Mouse (Mus musculus) hindbrain, embryonic 11.5 days (tissue): ENCODE results near the gene Podnl1. TPM values are rescaled to one million over a fixed set of nuclear protein-coding genes. Genes with fewer than 3 reads are reported as not detected.
A peak's percentile ranks its signal among the peaks of the same experiment; 100 is the strongest.

ENCODE experiments used
- ATAC-seq: fragments of 200-750 bp; cut with Nextera tagmentation; 2 replicates; pipeline ENCODE4 v1.8.0; 2017; ENCODE audit warnings: mild to moderate bottlenecking, moderate TSS enrichment, moderate library complexity; ENCODE audit not compliant: low FRiP score
- DNase-seq: peaks from one replicate; pipeline ENCODE4 v3.0.0-alpha.2; 2015; ENCODE audit warnings: low spot score
- H3K27ac ChIP-seq: fragments of 300-500 bp; sonication (generic); 2 replicates; pipeline ENCODE4 v1.5.1; 2014; ENCODE audit warnings: mild to moderate bottlenecking, low read depth, low read length
- H3K27me3 ChIP-seq: fragments of 300-500 bp; sonication (generic); 2 replicates; pipeline ENCODE4 v1.6.1; 2014; ENCODE audit warnings: mild to moderate bottlenecking, low read length, moderate library complexity, mixed read lengths; ENCODE audit not compliant: control insufficient read depth, insufficient read depth
- H3K36me3 ChIP-seq: fragments of 300-500 bp; sonication (generic); 2 replicates; pipeline ENCODE4 v1.6.1; 2014; ENCODE audit warnings: mild to moderate bottlenecking, low read length, moderate library complexity, mixed read lengths; ENCODE audit not compliant: control insufficient read depth, insufficient read depth
- H3K4me1 ChIP-seq: fragments of 300-500 bp; sonication (generic); replicated peaks from 2 replicates; pipeline ENCODE4 v1.6.1; 2014; ENCODE audit warnings: low read length, mixed read lengths; ENCODE audit not compliant: control insufficient read depth, insufficient read depth
- H3K4me2 ChIP-seq: fragments of 300-500 bp; sonication (generic); replicated peaks from 2 replicates; pipeline ENCODE4 v1.6.1; 2014; ENCODE audit warnings: mild to moderate bottlenecking, low read depth, low read length
- H3K4me3 ChIP-seq: fragments of 300-500 bp; sonication (generic); 2 replicates; pipeline ENCODE4 v1.5.1; 2014; ENCODE audit warnings: low read depth, low read length
- H3K9ac ChIP-seq: fragments of 300-500 bp; sonication (generic); 2 replicates; pipeline ENCODE4 v1.6.1; 2014; ENCODE audit warnings: low read depth, low read length
- H3K9me3 ChIP-seq: fragments of 300-500 bp; sonication (generic); 2 replicates; pipeline ENCODE4 v1.6.1; 2016; ENCODE audit warnings: low read length; ENCODE audit not compliant: control insufficient read depth
- WGBS: fragments of 180-500 bp; shearing (Covaris S2); extraction: QIAGEN DNeasy Blood & Tissue Kit; methylation state at CpG from one replicate; pipeline ENCODE4 v1.1.7; 2014; 5-methylcytosine and 5-hydroxymethylcytosine counted together
- polyA plus RNA-seq: library from polyadenylated mRNA; unstranded; fragments of >200 nt; fragmentation: Nextera tagmentation; extraction: Ambion mirVana; gene quantifications from 2 replicates; pipeline ENCODE4 v1.2.1, GENCODE M21; 2014

Podnl1 gene
- polyA plus RNA-seq, 1 experiment from 2014 or later = 0.23 TPM

DNA sequence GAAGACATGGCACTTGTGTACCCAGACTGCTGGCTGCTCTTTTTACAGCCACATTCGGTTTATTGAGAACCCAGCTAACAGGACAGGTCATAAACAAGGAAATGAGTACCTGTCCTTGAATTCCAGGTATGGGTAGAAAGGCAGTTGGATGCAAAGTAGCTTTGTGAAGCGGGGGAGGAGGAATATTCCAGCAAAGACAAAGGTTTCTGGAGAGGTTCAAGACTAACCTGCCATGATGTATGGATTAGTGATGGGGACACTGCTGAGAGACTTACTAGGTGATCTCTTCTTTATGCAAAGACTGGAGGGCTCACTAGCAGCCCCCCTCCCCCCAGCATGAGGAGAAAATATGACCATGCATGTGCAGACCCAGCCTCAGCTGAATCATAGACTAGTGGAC is 20.1 kb upstream of the Podnl1 start:
- no peak overlapping the region for H3K4me2 ChIP-seq
- 0 out of 2 replicates have a peak overlapping the region, but pooled peaks have one; percentile 27 for H3K27ac ChIP-seq
- no peaks in the 10 kb centered on the region for H3K36me3 ChIP-seq
- H3K9ac ChIP-seq = no peak overlapping the region
- DNase-seq = no peak
- H3K4me3 ChIP-seq = no peak overlapping the region
- no peaks in the 10 kb centered on the region for H3K9me3 ChIP-seq
- ATAC-seq = no peak
- 81% methylated on average over 2 of the region's 2 CpGs for WGBS
- no peaks in the 10 kb centered on the region; the same call in 1 of the 2 replicates for H3K4me1 ChIP-seq
- no peaks in the 10 kb centered on the region for H3K27me3 ChIP-seq

DNA sequence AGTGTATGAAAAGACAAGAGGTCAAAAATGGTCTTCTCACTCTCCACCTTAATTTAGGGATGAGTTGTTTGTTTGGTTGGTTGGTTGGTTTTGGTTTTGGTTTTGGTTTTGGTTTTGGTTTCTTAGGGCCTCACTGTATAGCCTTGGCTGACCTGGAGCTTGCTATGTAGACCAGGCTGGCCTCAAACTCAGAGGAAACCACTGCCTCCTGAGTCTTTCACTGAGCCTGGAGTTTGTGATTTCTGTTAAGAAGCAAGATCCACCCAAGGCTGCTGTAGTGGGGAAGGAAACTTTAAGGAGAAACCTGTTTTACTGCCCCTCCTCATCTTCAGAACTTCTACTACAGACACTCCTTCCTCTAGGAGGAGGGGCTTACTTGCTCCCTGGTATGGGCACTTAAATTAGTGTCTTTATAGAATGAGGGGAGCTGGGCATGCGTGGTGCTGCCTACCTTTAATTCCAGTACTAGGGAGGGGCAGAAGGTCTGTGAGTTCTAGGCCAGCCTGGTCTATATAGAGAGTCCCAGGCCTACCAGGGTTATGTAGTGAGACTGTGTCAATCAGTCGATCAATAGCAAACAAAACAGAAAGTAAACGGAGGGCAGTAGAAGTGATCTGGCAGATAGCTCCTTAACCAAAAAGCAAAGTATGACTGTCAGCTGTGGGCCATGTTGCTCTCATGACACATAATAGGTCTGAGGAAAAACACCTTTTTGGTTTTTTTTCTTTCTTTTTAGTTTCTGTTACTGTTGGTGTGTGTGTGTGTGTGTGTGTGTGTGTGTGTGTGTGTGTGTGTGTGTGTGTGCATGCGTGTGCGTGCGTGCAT is 19.4 kb upstream of the Podnl1 start:
- no peak overlapping the region for H3K27ac ChIP-seq
- no peak overlapping the region for H3K9ac ChIP-seq
- no peak overlapping the region for H3K4me2 ChIP-seq
- H3K4me3 ChIP-seq = no peak overlapping the region
- no peaks in the 10 kb centered on the region for H3K9me3 ChIP-seq
- WGBS = 94% methylated on average over 6 of the region's 6 CpGs
- no peaks in the 10 kb centered on the region for H3K36me3 ChIP-seq
- DNase-seq = no peak
- ATAC-seq = no peak
- H3K4me1 ChIP-seq = no peaks in the 10 kb centered on the region; the same call in 1 of the 2 replicates
- no peaks in the 10 kb centered on the region for H3K27me3 ChIP-seq

DNA sequence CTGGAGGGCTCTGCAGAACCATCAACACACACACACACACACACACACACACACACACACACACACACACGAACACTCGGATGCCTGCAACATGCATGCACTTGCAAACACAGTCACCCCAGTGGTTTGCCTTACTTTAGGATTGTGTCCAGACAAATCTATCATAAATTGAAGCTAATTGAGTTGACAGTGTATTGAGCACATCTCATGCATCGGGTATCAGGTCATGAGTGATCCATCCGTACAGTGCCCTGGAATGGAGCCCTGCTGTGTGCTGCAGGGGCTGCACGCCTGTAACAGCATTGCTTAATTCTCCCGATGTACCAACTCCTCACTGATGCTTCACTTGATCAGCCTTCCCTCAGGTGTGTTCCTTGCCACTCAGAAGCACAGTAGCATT is 10.1 kb upstream of the Podnl1 start:
- DNase-seq = no peak
- H3K36me3 ChIP-seq = no peaks in the 10 kb centered on the region
- WGBS = 83% methylated on average over 6 of the region's 6 CpGs
- H3K4me2 ChIP-seq = no peak overlapping the region
- H3K4me1 ChIP-seq = no peaks in the 10 kb centered on the region
- no peak overlapping the region for H3K4me3 ChIP-seq
- H3K27ac ChIP-seq = no peak overlapping the region
- ATAC-seq = no peak
- no peaks in the 10 kb centered on the region for H3K9me3 ChIP-seq
- no peaks in the 10 kb centered on the region for H3K27me3 ChIP-seq
- H3K9ac ChIP-seq = no peak overlapping the region

DNA sequence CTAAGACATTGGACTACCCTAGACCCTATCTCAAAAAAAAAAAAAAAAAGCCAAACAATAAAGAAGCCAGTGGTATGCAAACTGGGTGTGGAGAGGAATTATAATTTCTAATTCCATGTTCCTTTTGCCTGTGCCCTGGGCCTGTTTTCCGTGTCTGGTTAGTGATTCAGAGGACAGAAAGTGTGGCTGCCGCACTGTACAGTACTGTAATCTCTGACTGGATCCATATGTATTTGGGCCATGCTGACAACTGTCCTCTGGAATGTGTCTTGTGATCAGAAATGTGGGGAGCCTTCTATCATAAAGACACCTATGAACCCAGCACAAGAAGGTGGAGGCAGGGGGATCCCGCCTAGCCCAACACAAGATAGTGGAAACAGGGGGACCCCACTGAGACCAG is 3.6 kb upstream of the Podnl1 start:
- no peaks in the 10 kb centered on the region for H3K36me3 ChIP-seq
- H3K4me1 ChIP-seq = no peaks in the 10 kb centered on the region
- no peak overlapping the region for H3K27ac ChIP-seq
- H3K4me3 ChIP-seq = no peak overlapping the region
- H3K4me2 ChIP-seq = no peak overlapping the region
- no peaks in the 10 kb centered on the region for H3K9me3 ChIP-seq
- no peak for DNase-seq
- ATAC-seq = no peak
- no peak overlapping the region for H3K9ac ChIP-seq
- 90% methylated on average over 3 of the region's 3 CpGs for WGBS
- no peaks in the 10 kb centered on the region for H3K27me3 ChIP-seq

DNA sequence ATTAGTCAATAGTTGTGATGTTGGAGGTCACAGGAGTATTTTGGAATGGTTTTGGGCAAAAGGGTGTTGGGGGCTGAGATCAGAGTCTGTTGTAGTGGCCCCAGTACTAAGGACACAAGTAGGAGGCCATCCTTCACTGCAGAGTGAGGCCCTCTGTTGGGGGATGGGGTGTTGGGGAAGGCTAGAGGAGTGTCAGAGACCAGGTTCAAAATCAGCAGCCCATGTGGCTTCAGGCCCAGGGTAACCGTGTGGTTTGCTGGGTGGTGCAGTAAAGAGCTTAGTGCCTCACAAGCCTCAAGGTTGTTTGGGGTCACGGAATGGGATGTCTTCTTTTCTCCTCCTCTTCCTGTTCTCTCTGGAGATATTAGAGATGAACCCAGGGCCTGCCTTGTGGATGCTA is 953 bp downstream of the Podnl1 start:
- no peak overlapping the region for H3K27ac ChIP-seq
- DNase-seq = no peak
- 79% methylated on average over 2 of the region's 2 CpGs for WGBS

DNA sequence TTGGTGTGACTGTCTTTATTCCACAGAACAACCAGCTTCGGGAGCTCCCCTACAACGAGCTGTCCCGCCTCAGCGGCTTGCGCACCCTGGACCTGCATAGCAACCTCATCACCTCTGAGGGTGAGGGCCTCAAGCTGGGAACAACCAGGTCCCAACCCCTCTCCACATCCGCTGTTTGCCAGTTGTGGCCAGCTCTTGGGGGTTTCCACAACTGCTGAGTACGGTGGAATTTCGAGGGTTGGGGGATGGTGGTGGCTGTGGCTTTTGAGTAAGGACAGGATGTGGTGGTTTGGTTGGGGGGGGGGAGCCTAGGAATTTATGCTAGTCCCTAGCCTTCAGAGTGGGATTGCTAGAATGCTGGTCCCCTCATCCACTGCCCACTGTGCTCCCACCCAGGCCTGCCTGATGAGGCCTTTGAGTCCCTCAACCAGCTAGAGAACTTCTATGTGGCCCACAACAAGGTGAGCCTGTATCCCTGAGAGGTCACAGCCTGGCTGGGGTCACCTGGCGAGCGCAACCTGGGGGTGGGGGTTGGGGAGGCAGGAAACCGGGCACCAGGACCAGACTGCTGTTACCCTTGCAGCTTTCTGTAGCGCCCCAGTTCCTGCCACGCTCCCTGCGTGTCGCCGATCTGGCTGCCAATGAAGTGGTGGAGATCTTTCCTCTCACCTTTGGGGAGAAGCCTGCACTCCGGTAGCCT is 1.6 kb downstream of the Podnl1 start:
- H3K36me3 ChIP-seq = no peaks in the 10 kb centered on the region
- no peak overlapping the region for H3K4me2 ChIP-seq
- no peaks in the 10 kb centered on the region for H3K4me1 ChIP-seq
- no peaks in the 10 kb centered on the region for H3K27me3 ChIP-seq
- 66% methylated on average over 17 of the region's 17 CpGs for WGBS
- DNase-seq = no peak
- ATAC-seq = no peak
- H3K4me3 ChIP-seq = no peak overlapping the region
- no peak overlapping the region for H3K9ac ChIP-seq
- no peak overlapping the region for H3K27ac ChIP-seq
- H3K9me3 ChIP-seq = no peaks in the 10 kb centered on the region

More for the DNA sequence above, 953 bp downstream of the Podnl1 start:
- Histone ChIP-seq H3K36me3 (no peaks in the 10 kb centered on the region), H3K4me2 (no peak overlapping the region), H3K4me3 (no peak overlapping the region), H3K9ac (no peak overlapping the region), H3K9me3 (no peaks in the 10 kb centered on the region), H3K4me1 (no peaks in the 10 kb centered on the region), H3K27me3 (no peaks in the 10 kb centered on the region)
- ATAC-seq = no peak

DNA sequence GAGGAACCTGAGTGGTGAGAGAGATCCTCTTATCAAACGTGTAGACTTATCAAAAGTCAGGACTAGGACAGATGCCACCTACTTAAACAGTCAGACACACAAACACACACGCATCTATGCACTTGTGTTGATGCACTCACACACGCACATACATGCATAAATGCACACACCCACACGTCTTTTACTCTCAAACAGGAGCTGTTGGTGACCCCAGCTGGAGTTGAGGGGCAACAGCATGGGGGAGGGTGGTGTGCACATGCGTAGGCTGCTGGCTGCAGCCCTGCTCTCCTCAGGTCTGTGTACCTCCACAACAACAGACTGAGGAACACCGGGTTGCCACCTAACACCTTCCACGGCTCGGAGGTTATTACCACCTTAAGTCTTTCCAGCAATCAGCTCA is 2.5 kb downstream of the Podnl1 start:
- H3K36me3 ChIP-seq = no peaks in the 10 kb centered on the region
- no peak overlapping the region for H3K4me3 ChIP-seq
- H3K4me2 ChIP-seq = no peak overlapping the region
- H3K9me3 ChIP-seq = no peaks in the 10 kb centered on the region
- no peak overlapping the region for H3K27ac ChIP-seq
- ATAC-seq = no peak
- H3K4me1 ChIP-seq = no peaks in the 10 kb centered on the region
- H3K9ac ChIP-seq = no peak overlapping the region
- H3K27me3 ChIP-seq = no peaks in the 10 kb centered on the region
- no peak for DNase-seq
- 76% methylated on average over 8 of the region's 8 CpGs for WGBS

DNA sequence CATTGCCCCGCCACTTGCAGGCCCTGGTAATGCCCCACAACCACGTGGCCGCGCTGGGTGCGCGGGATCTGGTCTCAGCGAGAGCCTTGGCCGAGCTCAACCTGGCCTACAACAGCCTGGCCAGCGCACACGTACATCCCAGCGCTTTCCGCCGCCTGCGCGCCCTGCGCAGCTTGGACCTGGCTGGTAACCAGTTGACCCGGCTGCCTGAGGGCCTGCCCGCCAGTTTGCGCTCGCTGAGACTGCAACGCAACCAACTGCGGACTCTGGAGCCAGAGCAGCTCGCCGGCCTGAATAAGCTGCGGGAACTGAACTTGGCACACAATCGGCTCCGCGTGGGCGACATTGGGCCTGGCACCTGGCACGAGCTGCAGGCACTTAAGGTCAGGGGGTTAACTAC is 5.0 kb downstream of the Podnl1 start:
- ATAC-seq (no peak), DNase-seq (no peak)
- no peaks in the 10 kb centered on the region for H3K9me3 ChIP-seq
- H3K4me3 ChIP-seq = no peak overlapping the region
- no peak overlapping the region for H3K9ac ChIP-seq
- 48% methylated on average over 30 of the region's 30 CpGs for WGBS
- H3K27ac ChIP-seq = no peak overlapping the region
- H3K27me3 ChIP-seq = no peaks in the 10 kb centered on the region
- no peak overlapping the region for H3K4me2 ChIP-seq
- H3K36me3 ChIP-seq = 0 out of 2 replicates have a peak, but pooled peaks cover 6% of the 10 kb centered on the region
- no peaks in the 10 kb centered on the region for H3K4me1 ChIP-seq

DNA sequence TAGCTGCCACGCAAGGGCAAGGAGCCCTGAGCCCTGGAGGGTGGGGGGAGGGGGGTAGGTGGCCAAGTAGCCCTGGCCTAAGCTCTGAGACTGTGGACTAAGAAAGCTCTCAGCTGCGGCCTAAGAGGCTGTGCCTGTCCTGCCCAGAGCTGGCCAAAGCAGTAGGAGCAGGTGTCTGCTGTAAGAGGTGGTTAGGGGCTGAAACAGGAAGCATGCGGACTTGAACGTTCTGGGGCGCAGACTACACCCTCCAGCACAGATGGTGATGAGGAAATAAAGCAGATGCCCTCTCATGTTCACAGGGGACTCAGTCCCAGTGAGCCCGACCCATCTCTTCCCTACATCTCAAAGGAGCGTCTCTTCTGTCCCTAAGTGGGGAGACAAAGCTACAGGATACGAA is 6.4 kb downstream of the Podnl1 start:
- 90% methylated on average over 8 of the region's 8 CpGs for WGBS
- no peak for ATAC-seq
- H3K36me3 ChIP-seq = 0 out of 2 replicates have a peak, but pooled peaks cover 14% of the 10 kb centered on the region

More for the DNA sequence above, 6.4 kb downstream of the Podnl1 start:
- Histone ChIP-seq H3K27ac (no peak overlapping the region), H3K9me3 (no peaks in the 10 kb centered on the region), H3K9ac (no peak overlapping the region), H3K4me2 (no peak overlapping the region), H3K4me3 (no peak overlapping the region), H3K27me3 (no peaks in the 10 kb centered on the region), H3K4me1 (no peaks in the 10 kb centered on the region)
- no peak for DNase-seq
